Mouse (Mus musculus): ENCODE measurements around the gene Txndc12.

Gene Txndc12

GRCm38 (mm10) chr4:108834115-108834970, at the start of gene Txndc12:
Gene Txndc12 (plus strand): TSS chr4:108834601.
- peak; percentile 77 to 82 for DNase-seq

- no peak for DNase-seq
Measured at GRCm38 (mm10) chr4:108789258-108789936, 45.0 kb upstream of the Txndc12 start.

GRCm38 (mm10) chr4:108790507-108790906, 43.9 kb upstream of the Txndc12 start:
- no peak for DNase-seq

- DNase-seq = no peak
Measured at GRCm38 (mm10) chr4:108793941-108794340, 40.5 kb upstream of the Txndc12 start.

- DNase-seq = no peak
Measured at GRCm38 (mm10) chr4:108796701-108797100, 37.7 kb upstream of the Txndc12 start.

GRCm38 (mm10) chr4:108798083-108798830, 36.1 kb upstream of the Txndc12 start:
- DNase-seq = peak; percentile 29 to 38

- no peak for DNase-seq
Measured at GRCm38 (mm10) chr4:108803535-108803934, 30.9 kb upstream of the Txndc12 start.

GRCm38 (mm10) chr4:108811142-108811541, 23.3 kb upstream of the Txndc12 start:
- DNase-seq = no peak

- no peak for DNase-seq
Measured at GRCm38 (mm10) chr4:108811550-108811949, 22.9 kb upstream of the Txndc12 start.

GRCm38 (mm10) chr4:108825677-108826076, 8.7 kb upstream of the Txndc12 start:
- DNase-seq = no peak

GRCm38 (mm10) chr4:108826096-108826495, 8.3 kb upstream of the Txndc12 start:
- DNase-seq = no peak

GRCm38 (mm10) chr4:108826643-108827042, 7.8 kb upstream of the Txndc12 start:
- DNase-seq = no peak

- no peak for DNase-seq
Measured at GRCm38 (mm10) chr4:108830698-108831097, 3.7 kb upstream of the Txndc12 start.

- peak; percentile 87 to 92 for DNase-seq
Measured at GRCm38 (mm10) chr4:108832916-108833827, 1.2 kb upstream of the Txndc12 start, which contains the start of gene Btf3l4. Gene Btf3l4 (minus strand): TSS chr4:108833614.

- DNase-seq = no peak
Measured at GRCm38 (mm10) chr4:108833828-108834114, 630 bp upstream of the Txndc12 start.

GRCm38 (mm10) chr4:108834971-108835311, 540 bp downstream of the Txndc12 start:
- peak; percentile 5 to 13 for DNase-seq

- no peak for DNase-seq
Measured at GRCm38 (mm10) chr4:108835496-108835895, 1.1 kb downstream of the Txndc12 start.

- no peak for DNase-seq
Measured at GRCm38 (mm10) chr4:108838031-108838430, 3.6 kb downstream of the Txndc12 start.

- DNase-seq = no peak
Measured at GRCm38 (mm10) chr4:108841920-108842578, 7.6 kb downstream of the Txndc12 start.

GRCm38 (mm10) chr4:108843336-108843735, 8.9 kb downstream of the Txndc12 start:
- no peak for DNase-seq

GRCm38 (mm10) chr4:108845824-108846569, 11.6 kb downstream of the Txndc12 start:
- no peak for DNase-seq
